ENCODE assay signal across 8 mouse cellular contexts in the genomic region with DNA sequence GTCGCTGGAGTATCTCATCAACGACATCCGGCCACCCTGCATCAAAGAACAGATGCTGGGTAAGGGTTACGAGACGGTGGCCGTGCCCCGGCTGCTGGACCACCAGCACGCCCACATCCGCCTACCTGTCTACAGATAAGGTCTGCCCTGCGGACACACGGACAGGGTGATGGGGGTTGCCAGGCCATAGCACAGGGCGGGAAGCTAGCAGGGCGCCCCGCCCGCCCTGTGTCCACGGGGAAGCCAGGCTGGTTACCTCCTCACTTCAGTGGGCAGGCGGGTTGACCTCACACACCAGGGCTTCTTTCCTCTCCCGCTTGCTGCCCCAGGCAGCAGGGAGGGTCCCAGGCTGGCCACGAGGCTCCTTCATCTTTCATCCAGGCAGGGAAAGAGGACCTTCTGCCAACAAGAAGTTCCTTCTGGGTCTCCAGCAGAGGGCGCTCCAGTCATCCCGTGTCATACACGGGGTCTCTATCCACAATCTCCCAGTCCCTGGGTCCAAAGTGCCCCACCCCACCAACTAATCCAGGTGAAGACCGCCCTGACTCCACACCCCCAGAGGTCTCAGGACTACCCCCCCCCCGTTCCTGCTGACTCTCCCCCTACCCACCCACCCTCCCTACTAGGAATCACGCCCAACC. TPM values are rescaled to one million over a fixed set of nuclear protein-coding genes. Genes with fewer than 3 reads are reported as not detected.
DNase-seq lines count a peak whose midpoint lies in the region; ATAC-seq and TF ChIP-seq lines count a peak whose summit lies in the region.

No protein-coding gene starts in this region.

- no peak for TF ChIP-seq EP300 in heart, adult 2 months (IDR thresholded peaks at IDR 0.05; ENCODE audit: insufficient read depth, low read depth, low read length)

- H3K4me3 ChIP-seq in heart, adult 2 months: no peak overlapping the region
- H3K4me3 ChIP-seq in embryonic facial prominence, embryonic 10.5 days: no peak overlapping the region

- WGBS in heart, adult 2 months: 65% methylated on average over 25 of the region's 25 CpGs
- 65% methylated on average over 25 of the region's 25 CpGs for WGBS in embryonic facial prominence, embryonic 10.5 days

- H3K27ac ChIP-seq in heart, adult 2 months: no peak overlapping the region
- H3K27ac ChIP-seq in embryonic facial prominence, embryonic 10.5 days (replicated peaks): 0 out of 2 replicates have a peak overlapping the region, but pooled peaks have one; percentile 15

- H3K27me3 ChIP-seq in heart, adult 2 months (ENCODE audit: control insufficient read depth, insufficient read depth, low read length): no peaks in the 10 kb centered on the region
- peaks cover 26% of the 10 kb centered on the region for H3K27me3 ChIP-seq in embryonic facial prominence, embryonic 10.5 days (replicated peaks; ENCODE audit: low read depth, poor library complexity, severe bottlenecking)

- no peak for TF ChIP-seq POLR2A in heart, adult 2 months (IDR thresholded peaks at IDR 0.05; ENCODE audit: insufficient read depth, low read depth, low read length)

- H3K4me1 ChIP-seq in heart, adult 2 months (ENCODE audit: control insufficient read depth, insufficient read depth, low read length): no peaks in the 10 kb centered on the region
- peaks cover 53% of the 10 kb centered on the region for H3K4me1 ChIP-seq in embryonic facial prominence, embryonic 10.5 days

- peak; percentile 69 for TF ChIP-seq CTCF in heart, adult 2 months (IDR thresholded peaks at IDR 0.05)

- intact Hi-C loops in heart, adult 2 months (cut with DNase I): no loop called here

- no peak for ATAC-seq in activated CD4-positive, CD25-positive, alpha-beta regulatory T cell, adult 4 months
- ATAC-seq in cerebellum, adult (ENCODE audit: insufficient number of reproducible peaks, low FRiP score, low TSS enrichment): no peak

- H3K36me3 ChIP-seq in heart, adult 2 months (ENCODE audit: control insufficient read depth, insufficient read depth, low read length): no peaks in the 10 kb centered on the region
- peaks cover 23% of the 10 kb centered on the region for H3K36me3 ChIP-seq in embryonic facial prominence, embryonic 10.5 days (replicated peaks)

- no peak overlapping the region for H3K9ac ChIP-seq in heart, adult 2 months (ENCODE audit: low read depth, low read length)

- no peaks in the 10 kb centered on the region for H3K9me3 ChIP-seq in embryonic facial prominence, embryonic 10.5 days

- DNase-seq in heart, adult 2 months: peak in 1 of 2 experiments; percentile 53
- no peak for DNase-seq in heart, adult 9 months (ENCODE audit: low spot score in 2 of 2)
- DNase-seq in spleen, postnatal 4 days (ENCODE audit: low spot score in 2 of 2): peak; percentile 50 to 85
- no peak for DNase-seq in spleen, postnatal 36 days (ENCODE audit: low spot score in 2 of 2)
- DNase-seq in embryonic facial prominence, embryonic 10.5 days (ENCODE audit: low spot score): peak; percentile 71
- peak; percentile 72 for DNase-seq in testis, postnatal 10 days (ENCODE audit: low spot score)

- no peaks in the 10 kb centered on the region for H3K79me2 ChIP-seq in heart, adult 2 months (replicated peaks; ENCODE audit: control insufficient read depth, insufficient read depth, low read length)

RNA-seq across cellular contexts. Expression of a gene that starts 44.3 kb away (rescaled TPM):
- 1 to 10 TPM; 2.1 to 5.0 TPM for total RNA-seq in heart, adult 2 months (2021)
- 2.0 and 2.8 TPM in 2 replicates for polyA plus RNA-seq in heart, adult 2 months (2012; rRNA removed)
- 2.3 and 3.8 TPM in 2 replicates for polyA plus RNA-seq in embryonic facial prominence, embryonic 10.5 days (2016; fragmentation: Nextera tagmentation; extraction: Ambion mirVana)
- not detected for polyA plus RNA-seq in activated CD4-positive, CD25-positive, alpha-beta regulatory T cell, adult 4 months (2017; shearing (Covaris generic))

RNA-seq across cellular contexts. Expression of a gene that starts 46.1 kb away (rescaled TPM):
- 1 to 10 TPM; 3.6 to 5.1 TPM for total RNA-seq in heart, adult 2 months (2021)
- polyA plus RNA-seq in heart, adult 2 months (2012; rRNA removed): 4.6 and 7.5 TPM in 2 replicates
- polyA plus RNA-seq in embryonic facial prominence, embryonic 10.5 days (2016; fragmentation: Nextera tagmentation; extraction: Ambion mirVana): 0.75 and 0.91 TPM in 2 replicates
- under 1 TPM; 0.24 to 0.25 TPM for polyA plus RNA-seq in activated CD4-positive, CD25-positive, alpha-beta regulatory T cell, adult 4 months (2017; shearing (Covaris generic))

Comparison
In these comparisons a context has a peak if more than half of its experiments do, and no peak if none do; other contexts are left out.
1. DNase-seq: peak in spleen, postnatal 4 days (2 of 2), embryonic facial prominence, embryonic 10.5 days (single experiment) and testis, postnatal 10 days (single experiment); none in heart, adult 9 months (0 of 2) and spleen, postnatal 36 days (0 of 2).